Mouse (Mus musculus) urinary bladder, postnatal 25 days (tissue): ENCODE measurements around the gene Ddx17.

ENCODE experiments used
- DNase-seq: peaks from one replicate; pipeline ENCODE4 v3.0.0; 2022; ENCODE audit warnings: low spot score

Ddx17 gene

DNA sequence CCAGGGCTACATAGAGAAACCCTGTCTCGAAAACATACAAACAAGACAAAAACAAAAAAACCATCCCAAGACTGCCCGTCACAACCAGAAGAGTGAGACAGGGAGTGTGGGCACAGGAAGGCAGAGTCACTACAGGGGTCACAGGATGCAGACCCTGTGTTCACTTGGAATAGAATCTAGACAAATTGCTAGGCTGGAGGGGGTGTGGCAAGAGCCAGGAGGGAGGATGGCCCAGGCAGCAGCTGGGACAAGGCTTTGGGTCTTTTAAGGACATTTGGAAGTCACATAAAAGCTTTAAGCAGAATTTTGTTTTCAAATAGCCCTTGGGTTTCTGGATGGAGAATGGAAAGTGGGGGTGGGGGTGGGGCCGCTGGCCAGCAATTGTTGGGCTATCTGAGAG, 28.0 kb downstream of the Ddx17 start:
- no peak for DNase-seq

DNA sequence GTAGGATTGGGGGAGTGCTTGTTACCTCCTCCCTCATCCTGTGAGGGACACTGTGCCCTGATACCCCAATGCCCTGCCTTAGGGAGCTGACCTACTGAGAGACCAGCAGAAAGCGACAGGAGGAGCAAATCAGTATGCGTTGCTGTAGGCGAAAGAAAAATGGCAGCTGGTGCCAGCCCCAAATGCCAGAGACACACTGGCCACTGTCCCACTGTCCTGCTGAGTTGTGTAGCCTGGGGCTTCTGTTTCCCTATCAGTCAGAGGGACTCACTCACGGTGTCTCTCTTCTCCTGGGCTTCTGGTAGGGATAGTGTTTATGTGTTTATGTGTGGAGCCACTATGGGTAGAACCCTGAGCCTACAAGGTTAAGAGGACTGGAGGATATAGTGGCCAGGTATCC, 28.8 kb downstream of the Ddx17 start:
- DNase-seq = no peak

DNA sequence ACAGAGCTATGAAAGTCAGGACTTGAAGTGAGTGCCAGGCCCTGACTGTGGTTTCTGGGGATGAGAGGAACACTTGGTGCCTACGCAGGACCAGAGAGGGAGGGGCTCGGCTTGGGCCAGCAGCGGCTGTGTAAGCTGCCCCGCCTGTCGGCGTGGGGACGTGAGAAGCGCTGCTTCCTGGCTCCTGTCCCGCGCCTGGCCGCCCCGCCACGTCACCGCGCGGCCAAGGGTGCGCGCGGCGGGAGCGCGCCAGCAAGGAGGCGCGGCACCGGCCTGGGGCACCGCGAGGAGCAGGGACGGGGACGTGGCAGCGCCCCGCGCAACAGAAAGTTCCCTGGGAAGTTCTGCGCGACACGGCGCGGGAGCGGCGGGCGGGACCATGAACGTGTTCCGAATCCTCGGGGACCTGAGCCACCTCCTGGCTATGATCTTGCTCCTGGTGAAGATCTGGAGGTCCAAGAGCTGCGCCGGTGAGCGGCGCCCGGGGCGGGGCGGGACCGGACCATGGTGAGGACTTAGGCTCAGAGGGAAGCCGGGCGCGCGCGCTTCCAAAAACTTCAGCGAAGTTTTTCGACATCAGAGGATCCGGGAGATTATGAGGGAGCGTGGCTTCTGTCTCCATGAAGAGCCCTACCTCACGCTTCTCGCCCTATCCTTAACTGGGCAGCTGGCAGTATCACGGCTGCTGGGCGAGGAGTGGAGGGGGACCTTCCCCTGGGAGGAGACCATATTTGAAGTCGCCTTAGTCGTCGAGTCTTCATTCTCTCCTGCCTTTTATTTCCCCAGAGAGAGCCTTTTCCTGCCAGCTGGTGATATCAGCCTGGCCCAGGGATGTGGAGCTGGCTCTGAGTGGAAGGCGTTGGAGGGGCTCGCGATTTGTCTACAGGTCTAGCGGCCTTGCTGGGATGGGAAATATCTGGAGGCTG, 30.1 kb downstream of the Ddx17 start, which contains the start of gene Kdelr3:
Gene Kdelr3 (plus strand): TSS at position 241 of the 926 bp plus-strand sequence.
- DNase-seq = peak; percentile 84

DNA sequence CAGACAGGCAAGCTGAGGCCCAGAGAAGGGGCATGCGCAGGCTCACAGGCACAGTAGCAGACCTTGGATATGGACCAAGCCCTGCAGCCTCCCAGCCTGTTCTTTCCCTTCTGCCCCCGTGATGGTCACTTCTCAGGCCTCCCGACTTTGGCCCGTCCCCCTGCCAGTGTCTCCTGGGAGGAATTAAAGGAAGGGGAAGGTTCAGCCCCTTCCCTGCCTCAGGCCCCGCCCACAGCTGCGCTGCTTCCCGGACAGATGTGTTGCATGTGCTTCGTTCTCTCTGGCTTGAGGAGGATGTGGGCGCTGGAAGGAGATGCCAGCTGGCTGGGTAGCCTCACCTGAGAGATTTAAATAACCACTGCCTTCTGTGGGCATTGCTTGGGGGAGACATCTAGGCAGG, 32.6 kb downstream of the Ddx17 start:
- no peak for DNase-seq

DNA sequence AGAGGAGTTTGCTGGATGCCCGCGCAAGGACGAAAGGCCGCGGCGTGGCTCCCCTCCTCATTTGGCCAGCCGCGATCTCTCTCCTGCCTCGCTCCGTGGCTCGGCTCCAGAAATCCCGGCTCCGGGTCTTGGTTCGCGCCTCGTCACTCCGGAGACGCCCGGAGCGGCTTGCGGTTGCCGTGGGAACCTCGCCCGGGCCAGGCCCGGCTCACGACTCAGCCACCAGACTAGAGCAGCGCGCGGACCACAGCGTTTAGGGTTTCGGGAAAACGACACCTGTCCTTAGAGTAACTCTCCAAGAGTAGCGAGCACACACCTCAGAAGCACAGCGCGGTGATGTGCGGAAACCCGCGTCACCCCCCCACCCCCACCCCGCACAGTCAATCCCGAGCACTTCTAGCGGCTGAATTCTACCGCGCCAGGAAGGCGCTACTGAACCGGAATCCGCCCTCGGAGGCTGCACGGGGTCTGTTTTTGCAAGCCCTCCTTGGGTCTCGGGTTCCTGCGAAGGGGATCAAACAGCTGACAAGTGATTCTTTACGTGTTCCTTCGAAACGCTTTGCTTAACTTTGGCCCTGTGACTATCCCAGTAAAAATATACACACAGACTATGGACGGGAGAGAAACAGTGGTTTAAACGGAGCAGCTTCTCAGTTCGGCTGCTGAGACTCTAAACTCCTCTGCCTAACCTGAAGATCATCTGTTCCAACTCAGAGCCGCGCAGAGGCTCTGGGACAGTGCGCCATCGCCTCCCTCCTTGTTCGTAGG, 34.8 kb downstream of the Ddx17 start:
- peak; percentile 84 for DNase-seq

DNA sequence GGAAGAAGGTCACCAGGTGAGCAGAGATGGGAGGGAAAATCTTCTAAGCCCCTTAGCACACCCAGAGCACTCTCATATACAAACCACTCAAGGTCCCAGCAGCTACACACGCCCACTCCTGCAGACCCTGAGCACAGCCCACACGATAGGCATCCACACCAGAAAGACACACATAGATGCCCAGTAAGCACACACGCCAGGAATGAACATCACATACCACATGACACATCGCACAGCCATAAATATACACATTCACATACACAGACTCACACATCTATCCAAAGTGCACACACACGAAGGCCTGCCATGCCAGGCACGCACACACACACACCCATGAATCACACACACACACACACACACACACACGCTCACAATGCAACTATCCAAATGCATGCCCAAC, 36.1 kb downstream of the Ddx17 start:
- DNase-seq = no peak

DNA sequence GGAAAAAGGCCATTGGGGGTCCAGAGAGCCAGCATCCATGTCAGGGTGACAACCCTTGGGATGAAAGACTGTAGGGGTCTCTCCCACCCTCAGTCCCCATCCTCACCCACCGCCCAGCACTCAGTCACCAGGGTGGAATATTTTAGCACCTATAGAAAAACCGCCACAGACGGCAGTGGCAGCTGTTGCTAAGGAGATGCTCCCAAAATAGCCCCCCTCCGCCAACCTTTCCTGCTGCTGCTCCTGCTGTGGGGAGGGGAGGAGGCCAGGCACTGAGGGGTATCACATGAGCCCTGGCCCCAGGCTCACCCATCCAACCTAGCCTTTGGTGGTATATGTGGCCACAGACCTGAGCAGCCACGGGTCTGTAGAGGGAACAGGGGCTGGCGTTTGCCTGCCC, 36.5 kb downstream of the Ddx17 start:
- no peak for DNase-seq

DNA sequence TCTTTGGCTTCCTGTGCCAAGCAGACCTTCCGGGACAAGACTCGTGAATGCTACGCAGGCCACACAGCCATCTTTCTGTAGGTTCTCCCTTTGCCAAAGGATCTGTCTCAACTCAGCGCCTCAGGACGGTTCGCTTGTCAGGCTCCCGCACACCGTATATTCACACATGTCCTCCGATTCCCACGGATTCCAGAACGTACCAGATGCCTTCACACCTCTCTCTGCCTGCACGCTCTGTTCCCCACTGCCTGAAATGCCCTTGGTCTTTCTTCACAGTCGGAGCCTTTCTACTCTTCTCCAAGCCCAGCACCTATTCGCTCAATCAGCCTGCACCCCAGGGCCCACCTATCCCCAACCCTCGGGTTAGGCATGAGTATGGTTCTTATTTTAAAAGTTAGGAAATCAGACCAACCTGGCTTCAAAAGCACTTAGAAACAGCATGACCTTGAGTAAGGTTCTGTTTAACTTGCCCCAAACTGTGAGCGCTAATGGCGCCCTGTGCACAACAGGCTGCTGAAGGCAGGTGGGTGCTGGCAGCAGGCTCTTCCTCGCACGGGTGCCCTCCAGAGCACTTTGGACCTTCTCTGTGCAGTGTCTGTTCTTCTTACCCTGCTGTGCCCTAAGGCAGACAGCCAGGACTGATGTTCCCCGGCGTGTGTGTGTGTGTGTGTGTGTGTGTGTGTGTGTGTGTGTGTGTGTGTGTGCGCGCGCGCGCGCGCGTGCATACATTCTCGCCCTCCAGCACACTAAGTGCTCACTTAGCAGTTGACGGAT, 39.3 kb downstream of the Ddx17 start:
- no peak for DNase-seq

DNA sequence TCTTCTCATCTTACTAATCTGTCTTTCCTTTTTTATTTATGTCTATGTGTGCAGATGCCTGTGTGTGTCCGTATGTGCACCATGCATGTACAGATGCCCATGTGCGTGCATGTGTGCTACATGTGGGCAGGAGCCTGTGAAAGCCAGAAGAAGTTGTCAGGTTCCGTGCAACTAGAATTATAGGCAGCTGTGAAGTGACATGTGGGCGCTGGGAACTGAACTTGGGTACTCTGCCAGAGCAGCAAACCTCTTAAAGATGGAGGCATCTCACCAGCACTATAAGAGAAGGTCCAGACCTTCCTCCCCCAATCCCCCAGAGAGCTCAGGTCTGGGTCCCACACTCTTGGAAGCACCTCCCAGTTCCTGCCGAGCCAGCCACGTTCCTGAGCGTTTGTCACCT, 40.1 kb downstream of the Ddx17 start:
- no peak for DNase-seq

DNA sequence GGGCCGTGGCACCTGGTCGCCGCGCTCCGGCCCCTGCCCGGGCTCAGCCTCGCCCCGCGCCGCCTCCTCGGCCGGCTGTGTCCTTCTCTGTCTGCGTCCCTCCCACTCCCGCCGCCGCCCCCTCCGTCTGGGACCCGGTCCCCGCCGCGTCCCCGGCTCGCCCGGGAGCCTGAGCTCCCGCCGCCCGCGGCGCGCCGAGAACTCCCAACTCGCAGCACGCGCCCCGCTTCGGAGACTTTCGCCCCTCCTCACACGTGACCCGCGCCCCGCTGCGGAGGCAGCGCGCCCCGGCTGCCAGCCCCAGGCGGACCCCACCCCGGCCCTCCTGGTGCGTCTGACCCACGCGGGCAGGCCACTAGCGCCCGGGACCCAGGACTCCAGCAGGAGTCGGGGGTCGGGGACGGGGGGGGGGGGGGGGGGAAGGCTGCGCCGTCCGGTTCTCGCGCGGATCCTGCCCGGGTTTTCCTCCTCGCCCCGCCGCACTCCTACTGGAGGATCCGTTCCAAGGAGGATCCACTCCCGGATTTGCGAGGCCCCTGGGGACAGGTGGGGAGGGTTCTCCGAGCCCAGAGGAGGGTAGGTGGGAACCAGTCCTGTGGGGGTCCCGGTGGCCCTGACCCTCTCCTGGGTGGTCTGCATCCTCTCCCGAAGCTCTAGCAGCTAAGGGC, 40.8 kb downstream of the Ddx17 start:
- DNase-seq = peak; percentile 68

DNA sequence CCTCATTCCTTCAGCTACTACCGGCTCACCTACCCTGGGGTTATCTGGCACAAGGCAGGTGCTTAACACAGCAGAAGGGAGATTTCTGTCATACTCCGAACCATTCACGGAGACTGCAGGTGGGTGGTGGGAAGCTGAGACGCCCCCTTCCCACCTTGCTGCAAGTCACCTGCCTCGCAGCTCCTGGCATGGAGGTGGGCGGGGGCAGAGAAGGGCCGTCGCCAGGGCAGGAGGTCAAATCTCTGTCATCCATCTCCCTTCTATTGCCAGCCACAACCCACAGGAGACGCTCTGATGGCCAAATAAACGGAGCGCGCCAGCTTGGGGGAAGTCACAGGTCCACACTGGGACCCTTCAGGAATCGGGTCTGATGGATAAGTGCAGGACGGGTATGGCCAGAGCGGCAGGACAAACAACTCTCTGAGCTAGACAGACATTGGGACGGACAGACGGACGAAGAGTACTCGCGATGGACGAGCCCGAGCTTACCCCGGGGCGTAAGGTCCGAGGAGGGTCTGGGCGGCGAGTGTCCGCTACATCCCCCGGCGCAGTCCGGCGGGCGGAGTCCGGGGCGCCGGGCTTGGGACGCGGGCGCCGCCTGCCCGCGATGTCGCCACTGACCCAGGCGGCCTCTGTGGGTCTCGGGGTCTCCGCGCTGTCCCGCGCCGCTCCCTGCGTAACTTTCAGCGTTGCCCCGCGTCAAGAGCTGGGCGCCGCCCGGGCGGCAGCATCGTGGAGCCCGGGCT, 41.7 kb downstream of the Ddx17 start, which contains the start of gene Kcnj4:
Gene Kcnj4 (minus strand): TSS at position 535 of the 746 bp plus-strand sequence.
- DNase-seq = no peak

DNA sequence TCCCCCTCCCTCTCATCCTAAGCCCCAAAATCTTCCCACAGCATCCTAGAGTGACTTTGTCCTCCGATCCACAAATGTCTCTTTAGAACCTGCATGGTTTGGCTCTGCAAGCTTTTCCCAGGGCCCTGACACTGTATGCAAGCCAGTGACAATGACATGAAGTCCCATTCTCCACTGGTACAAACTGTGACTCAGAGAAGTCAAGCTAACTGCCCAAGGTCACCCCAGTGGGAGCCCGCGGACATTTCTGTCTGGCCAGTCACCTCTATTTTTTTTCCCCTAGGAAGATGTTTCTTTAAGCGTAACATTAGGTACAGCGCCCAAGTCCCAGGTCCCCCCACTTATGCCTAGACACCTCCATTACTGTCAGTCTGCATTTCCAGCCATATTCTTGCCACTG, 43.1 kb downstream of the Ddx17 start:
- no peak for DNase-seq

DNA sequence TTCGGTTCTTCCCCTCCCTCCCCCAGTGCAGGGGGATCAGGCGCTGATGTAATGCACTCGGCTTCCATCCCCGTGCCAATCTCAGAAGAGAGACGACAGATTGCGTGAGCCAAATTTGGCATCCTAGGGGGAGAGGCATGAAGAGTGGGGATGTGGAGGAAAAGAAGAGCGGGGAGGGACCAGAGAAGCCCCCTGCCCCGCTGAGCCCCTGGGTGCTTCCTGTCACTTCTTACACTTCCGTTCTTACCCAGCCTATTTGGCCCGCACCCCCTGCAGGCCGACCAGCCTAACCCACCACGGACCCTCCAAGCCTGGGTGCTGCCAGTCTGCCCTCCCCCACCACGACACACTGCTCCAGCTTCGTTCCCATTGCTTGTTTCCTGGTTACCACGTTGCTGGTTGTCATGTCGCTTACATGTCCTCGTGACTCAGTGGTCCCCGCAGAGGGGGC, 43.6 kb downstream of the Ddx17 start:
- DNase-seq = no peak

DNA sequence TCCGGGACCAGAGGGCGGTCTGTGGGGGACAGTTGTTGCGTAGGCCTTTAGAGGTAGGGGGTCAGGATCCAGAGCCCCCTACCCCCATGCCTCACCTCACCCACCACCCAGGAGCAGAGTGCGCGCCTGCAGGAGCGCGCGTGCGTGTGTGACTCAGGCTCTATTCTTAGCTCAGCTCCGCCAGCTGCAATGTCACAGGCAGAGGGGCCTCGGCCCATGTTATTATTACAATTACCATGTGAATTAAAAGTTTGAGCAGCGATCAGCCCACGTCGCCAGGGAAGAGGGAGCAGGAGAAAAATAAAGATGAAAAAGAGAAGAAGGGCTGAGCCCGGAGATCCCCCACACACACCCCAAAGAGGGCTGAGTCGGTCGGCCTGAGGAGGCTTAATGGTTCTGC, 46.4 kb downstream of the Ddx17 start:
- no peak for DNase-seq

DNA sequence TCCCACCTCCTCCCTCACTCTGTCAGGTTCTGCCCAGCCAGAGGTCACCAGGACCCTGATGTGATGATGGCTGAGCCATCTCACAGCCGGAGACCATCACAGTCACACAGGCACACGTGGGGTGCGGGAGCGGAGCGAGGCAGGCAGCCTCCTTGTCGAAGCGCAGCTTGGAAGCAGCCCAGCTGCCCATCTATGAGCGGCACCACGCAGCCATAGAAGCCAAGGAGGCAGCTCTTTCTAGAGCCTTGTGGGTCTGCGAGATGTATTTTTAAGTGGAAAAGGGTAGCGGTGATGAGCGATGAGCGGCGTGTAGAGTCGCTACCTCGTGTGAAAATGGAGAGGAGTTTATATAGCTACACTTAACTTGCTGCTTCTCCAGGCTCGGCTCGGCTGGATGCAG, 53.0 kb downstream of the Ddx17 start:
- no peak for DNase-seq

DNA sequence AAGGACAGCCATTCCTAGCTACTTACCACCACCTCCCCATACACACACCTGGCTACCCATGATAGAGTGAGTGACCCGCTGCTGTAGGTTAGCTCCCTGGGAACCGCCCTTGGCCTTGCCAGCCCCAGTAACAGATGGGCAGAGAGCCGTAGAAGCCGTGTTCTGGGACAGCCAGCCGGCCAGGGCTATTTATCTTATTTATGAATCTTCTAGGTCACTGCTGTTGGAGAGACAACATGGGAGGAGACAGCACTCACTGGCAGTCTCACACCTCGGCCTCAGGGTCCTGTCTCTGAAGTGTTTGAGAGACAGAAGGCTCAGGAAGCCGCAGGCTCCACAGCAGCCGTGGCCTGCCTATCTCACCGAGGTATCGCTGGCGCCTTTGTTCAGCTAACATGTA, 57.1 kb downstream of the Ddx17 start:
- DNase-seq = no peak

DNA sequence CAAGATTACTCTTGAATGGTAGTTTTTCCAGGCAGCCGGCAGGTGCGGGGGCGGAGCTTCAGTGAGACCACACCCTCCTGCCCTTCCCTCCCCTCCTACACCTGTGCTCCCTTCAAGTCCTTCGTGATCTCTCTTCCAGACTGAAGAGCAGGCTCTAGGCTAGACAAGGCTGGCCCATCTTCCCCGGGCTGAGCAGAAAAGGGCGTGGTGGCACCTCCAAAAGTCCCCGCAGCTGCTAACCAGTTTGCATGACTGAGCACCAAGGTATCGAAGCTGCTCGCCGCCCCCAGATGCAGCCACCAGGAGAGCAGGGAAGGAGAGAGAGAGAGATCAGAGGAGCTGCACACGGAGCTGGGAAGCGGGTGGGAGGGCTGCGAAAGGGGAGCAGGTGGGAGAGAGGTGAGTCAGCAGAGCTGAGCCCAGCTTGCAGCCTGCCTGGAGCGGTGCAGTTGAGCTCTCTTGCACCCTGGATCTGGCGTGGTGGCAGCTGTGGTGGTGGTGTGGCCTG, 65.3 kb downstream of the Ddx17 start:
- no peak for DNase-seq
